Mouse (Mus musculus): ENCODE results near the gene Fnbp1. TPM values are rescaled to one million over a fixed set of nuclear protein-coding genes. Genes with fewer than 3 reads are reported as not detected.

Fnbp1 gene
- polyA plus RNA-seq, 1 experiment from 2014 or later: 33.2 TPM

DNA sequence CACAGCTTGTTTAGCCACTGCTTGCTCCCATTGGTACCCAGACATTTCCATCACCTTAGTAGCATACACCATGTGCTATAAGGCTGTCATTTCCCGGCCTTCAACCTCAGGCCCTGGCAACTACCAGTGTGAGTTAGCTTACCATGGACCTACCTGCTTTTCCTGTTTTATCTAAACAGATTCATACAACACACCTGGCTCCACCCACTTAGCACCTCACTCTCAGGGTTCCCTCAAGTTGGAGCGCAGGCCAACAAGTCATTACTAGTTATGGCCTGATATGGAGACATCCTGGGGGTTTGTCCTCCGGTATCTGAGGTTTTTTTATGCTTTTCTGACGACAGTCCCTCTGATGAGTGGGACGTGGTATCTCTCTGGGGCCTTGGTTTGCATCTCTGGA is 18.3 kb downstream of the Fnbp1 start:
- ATAC-seq: no peak
- 89% methylated on average over 5 of the region's 5 CpGs for WGBS

DNA sequence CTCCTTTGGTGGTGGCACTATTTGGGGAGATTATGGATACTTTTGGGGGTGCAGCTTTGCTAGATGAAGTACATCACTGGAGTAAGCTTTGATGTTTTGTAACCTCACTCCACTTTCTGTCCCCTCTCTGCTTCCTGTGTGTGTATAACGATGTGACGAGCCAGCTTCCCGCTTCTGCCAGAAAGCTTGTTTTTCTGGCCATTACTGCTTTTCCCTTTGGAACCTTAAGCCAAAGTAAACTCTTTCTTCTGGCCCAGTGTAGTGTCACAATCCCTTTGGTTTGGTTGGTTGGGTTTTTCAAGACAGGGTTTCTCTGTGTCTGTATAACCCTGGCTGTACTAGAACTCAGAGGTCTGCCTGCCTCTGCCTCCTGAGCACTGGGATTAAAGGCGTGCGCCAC is 19.0 kb downstream of the Fnbp1 start:
- Histone ChIP-seq H3K27me3 (ENCODE audit: control insufficient read depth, insufficient read depth, low read depth, low read length) (no peaks in the 10 kb centered on the region), H3K4me2 (ENCODE audit: low read length) (no peak overlapping the region), H3K4me1 (ENCODE audit: control insufficient read depth, insufficient read depth, low read length) (peaks cover 3% of the 10 kb centered on the region; the same call in 1 of the 2 replicates), H3K36me3 (ENCODE audit: control insufficient read depth, insufficient read depth, low read length) (no peaks in the 10 kb centered on the region), H3K9ac (ENCODE audit: low read depth, low read length) (no peak overlapping the region), H3K4me3 (ENCODE audit: low read depth, low read length) (no peak overlapping the region), H3K27ac (ENCODE audit: low read length) (no peak overlapping the region), H3K9me3 (replicated peaks; ENCODE audit: control insufficient read depth, low read length, poor library complexity, severe bottlenecking) (no peaks in the 10 kb centered on the region)
- ATAC-seq: no peak
- 87% methylated on average over 5 of the region's 5 CpGs for WGBS

More for the DNA sequence above, 18.3 kb downstream of the Fnbp1 start:
- no peak overlapping the region for H3K9ac ChIP-seq (ENCODE audit: low read depth, low read length)
- H3K4me2 ChIP-seq (ENCODE audit: low read length): no peak overlapping the region
- H3K9me3 ChIP-seq (replicated peaks; ENCODE audit: control insufficient read depth, low read length, poor library complexity, severe bottlenecking): no peaks in the 10 kb centered on the region
- H3K36me3 ChIP-seq (ENCODE audit: control insufficient read depth, insufficient read depth, low read length): no peaks in the 10 kb centered on the region
- no peak overlapping the region for H3K4me3 ChIP-seq (ENCODE audit: low read depth, low read length)
- no peaks in the 10 kb centered on the region for H3K27me3 ChIP-seq (ENCODE audit: control insufficient read depth, insufficient read depth, low read depth, low read length)
- H3K4me1 ChIP-seq (ENCODE audit: control insufficient read depth, insufficient read depth, low read length): peaks cover 4% of the 10 kb centered on the region; the same call in 1 of the 2 replicates
- no peak overlapping the region for H3K27ac ChIP-seq (ENCODE audit: low read length)

DNA sequence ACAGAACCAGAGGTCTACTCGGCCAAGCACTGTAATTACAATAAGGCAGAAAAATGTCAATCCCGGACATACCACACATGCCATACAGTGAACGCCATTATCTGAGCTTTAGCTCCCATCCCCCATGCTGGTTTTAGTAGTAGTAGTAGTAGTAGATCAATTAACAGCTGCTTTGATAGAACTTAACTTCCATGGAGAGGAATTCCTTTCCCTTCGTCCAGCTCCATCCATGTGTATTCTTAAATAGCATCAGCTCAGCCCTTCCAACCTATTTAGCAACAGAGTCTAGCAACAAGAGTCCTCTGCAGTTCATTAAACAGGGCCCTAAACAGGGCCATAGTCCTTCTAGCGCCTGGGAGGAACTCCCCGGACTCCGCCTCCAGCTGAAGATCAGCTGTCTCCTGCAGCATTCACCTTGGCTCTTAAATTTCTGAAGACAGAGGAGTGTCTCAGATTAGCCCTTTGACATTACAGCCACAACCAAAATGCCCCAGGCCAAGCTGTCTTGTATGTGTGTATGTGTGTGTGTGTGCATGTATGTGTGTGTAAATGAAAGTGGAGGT is 20.6 kb downstream of the Fnbp1 start:
- no peak overlapping the region for H3K27ac ChIP-seq (ENCODE audit: low read length)
- H3K27me3 ChIP-seq (ENCODE audit: control insufficient read depth, insufficient read depth, low read depth, low read length): no peaks in the 10 kb centered on the region
- peaks cover 2% of the 10 kb centered on the region; the same call in 1 of the 2 replicates for H3K4me1 ChIP-seq (ENCODE audit: control insufficient read depth, insufficient read depth, low read length)
- ATAC-seq: no peak
- H3K36me3 ChIP-seq (ENCODE audit: control insufficient read depth, insufficient read depth, low read length): no peaks in the 10 kb centered on the region
- 80% methylated on average over 7 of the region's 7 CpGs for WGBS
- H3K9ac ChIP-seq (ENCODE audit: low read depth, low read length): no peak overlapping the region
- no peak overlapping the region for H3K4me2 ChIP-seq (ENCODE audit: low read length)
- no peaks in the 10 kb centered on the region for H3K9me3 ChIP-seq (replicated peaks; ENCODE audit: control insufficient read depth, low read length, poor library complexity, severe bottlenecking)
- H3K4me3 ChIP-seq (ENCODE audit: low read depth, low read length): no peak overlapping the region

DNA sequence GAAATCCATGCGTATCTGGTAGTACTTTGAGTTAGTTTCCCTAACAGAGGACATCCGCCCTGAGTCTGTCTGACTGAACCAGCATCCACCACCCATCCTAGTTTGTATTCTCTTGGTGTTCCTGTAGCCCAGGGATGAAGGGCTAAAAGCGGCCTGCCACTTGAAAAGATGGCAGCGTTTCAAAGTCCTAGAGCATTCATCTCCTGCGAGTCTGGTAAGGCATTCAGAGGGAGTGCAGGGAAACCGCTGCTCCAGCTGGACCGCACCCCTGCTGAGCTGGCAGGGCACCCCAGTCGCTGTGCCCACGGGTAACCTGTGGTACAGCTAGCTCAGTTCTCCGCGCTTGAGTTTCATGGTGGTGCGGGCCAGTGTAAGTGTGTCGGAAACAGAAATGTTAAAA is 22.0 kb downstream of the Fnbp1 start:
- H3K9ac ChIP-seq (ENCODE audit: low read depth, low read length): no peak overlapping the region
- H3K27ac ChIP-seq (ENCODE audit: low read length): peak overlapping the region; percentile 62; the same call in 1 of the 2 replicates
- H3K27me3 ChIP-seq (ENCODE audit: control insufficient read depth, insufficient read depth, low read depth, low read length): no peaks in the 10 kb centered on the region
- peaks cover 2% of the 10 kb centered on the region; the same call in 1 of the 2 replicates for H3K4me1 ChIP-seq (ENCODE audit: control insufficient read depth, insufficient read depth, low read length)
- no peak overlapping the region for H3K4me3 ChIP-seq (ENCODE audit: low read depth, low read length)
- peak; percentile 60; the same call in 1 of the 2 replicates for ATAC-seq
- H3K4me2 ChIP-seq (ENCODE audit: low read length): no peak overlapping the region
- WGBS: 53% methylated on average over 13 of the region's 13 CpGs
- no peaks in the 10 kb centered on the region for H3K36me3 ChIP-seq (ENCODE audit: control insufficient read depth, insufficient read depth, low read length)
- H3K9me3 ChIP-seq (replicated peaks; ENCODE audit: control insufficient read depth, low read length, poor library complexity, severe bottlenecking): no peaks in the 10 kb centered on the region

DNA sequence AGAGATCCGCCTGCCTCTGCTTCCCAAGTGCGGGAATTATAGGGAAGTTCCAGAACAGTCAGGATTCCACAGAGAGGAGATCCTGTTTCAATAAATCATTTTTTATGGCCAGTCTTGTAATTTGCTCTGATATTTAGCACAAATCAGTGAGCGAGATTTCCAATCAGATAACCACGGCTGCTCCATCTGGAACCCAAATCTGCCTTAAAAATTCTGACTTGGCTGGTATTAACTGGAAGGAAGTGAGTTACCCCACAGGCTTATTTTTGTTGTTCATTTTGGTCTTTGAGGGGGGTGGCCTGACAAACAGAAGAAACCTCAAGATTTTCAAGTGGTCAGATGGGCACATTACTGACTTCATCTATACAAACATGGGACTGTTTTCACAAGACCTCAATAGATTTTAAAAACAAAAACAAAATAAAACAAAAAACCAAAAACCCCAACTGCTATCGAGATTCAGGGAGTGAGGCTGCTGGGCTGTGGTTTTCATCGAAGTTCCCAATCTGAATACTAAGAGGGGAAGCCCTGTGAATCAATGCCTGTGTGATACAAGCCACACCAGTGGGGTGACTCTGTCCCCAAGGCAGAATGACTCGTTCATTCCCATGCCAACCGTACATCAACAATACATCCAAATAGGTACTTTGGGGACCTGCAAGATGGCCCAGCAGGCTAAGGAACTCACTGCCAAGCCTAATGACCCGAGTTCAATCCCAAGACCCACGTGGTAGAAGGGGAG is 23.0 kb downstream of the Fnbp1 start:
- H3K4me2 ChIP-seq (ENCODE audit: low read length): no peak overlapping the region
- 0 out of 2 replicates have a peak, but pooled peaks have one; percentile 21 for ATAC-seq

DNA sequence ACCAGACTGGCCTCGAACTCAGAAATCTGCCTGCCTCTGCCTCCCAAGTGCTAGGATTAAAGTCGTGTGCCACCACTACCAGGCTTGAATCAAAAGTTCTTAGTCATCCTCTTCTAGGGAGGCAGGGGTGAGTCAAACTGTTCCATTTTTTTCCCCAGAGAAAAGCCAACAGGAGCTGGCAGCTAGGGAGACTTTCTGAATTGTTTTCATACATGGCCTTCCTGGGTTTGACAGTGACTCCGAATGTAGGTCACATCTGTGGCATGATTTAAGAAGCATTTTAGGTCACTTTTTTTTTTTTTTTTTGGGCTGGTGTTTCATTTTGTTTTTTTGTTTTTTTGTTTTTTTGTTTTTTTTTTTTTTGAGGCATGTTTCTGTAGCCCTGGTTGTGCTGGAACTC is 23.6 kb downstream of the Fnbp1 start:
- Histone ChIP-seq H3K4me1 (ENCODE audit: control insufficient read depth, insufficient read depth, low read length) (peaks cover 2% of the 10 kb centered on the region; the same call in 1 of the 2 replicates), H3K9ac (ENCODE audit: low read depth, low read length) (no peak overlapping the region), H3K4me3 (ENCODE audit: low read depth, low read length) (no peak overlapping the region), H3K36me3 (ENCODE audit: control insufficient read depth, insufficient read depth, low read length) (no peaks in the 10 kb centered on the region), H3K4me2 (ENCODE audit: low read length) (no peak overlapping the region), H3K27me3 (ENCODE audit: control insufficient read depth, insufficient read depth, low read depth, low read length) (no peaks in the 10 kb centered on the region), H3K27ac (ENCODE audit: low read length) (no peak overlapping the region), H3K9me3 (replicated peaks; ENCODE audit: control insufficient read depth, low read length, poor library complexity, severe bottlenecking) (no peaks in the 10 kb centered on the region)
- 87% methylated on average over 3 of the region's 3 CpGs for WGBS
- ATAC-seq: no peak

More for the DNA sequence above, 23.0 kb downstream of the Fnbp1 start:
- no peaks in the 10 kb centered on the region for H3K27me3 ChIP-seq (ENCODE audit: control insufficient read depth, insufficient read depth, low read depth, low read length)
- no peaks in the 10 kb centered on the region for H3K36me3 ChIP-seq (ENCODE audit: control insufficient read depth, insufficient read depth, low read length)
- peak overlapping the region; percentile 62; the same call in 1 of the 2 replicates for H3K27ac ChIP-seq (ENCODE audit: low read length)
- H3K4me3 ChIP-seq (ENCODE audit: low read depth, low read length): no peak overlapping the region
- 86% methylated on average over 10 of the region's 10 CpGs for WGBS
- H3K9ac ChIP-seq (ENCODE audit: low read depth, low read length): no peak overlapping the region
- no peaks in the 10 kb centered on the region for H3K9me3 ChIP-seq (replicated peaks; ENCODE audit: control insufficient read depth, low read length, poor library complexity, severe bottlenecking)
- peaks cover 2% of the 10 kb centered on the region; the same call in 1 of the 2 replicates for H3K4me1 ChIP-seq (ENCODE audit: control insufficient read depth, insufficient read depth, low read length)

DNA sequence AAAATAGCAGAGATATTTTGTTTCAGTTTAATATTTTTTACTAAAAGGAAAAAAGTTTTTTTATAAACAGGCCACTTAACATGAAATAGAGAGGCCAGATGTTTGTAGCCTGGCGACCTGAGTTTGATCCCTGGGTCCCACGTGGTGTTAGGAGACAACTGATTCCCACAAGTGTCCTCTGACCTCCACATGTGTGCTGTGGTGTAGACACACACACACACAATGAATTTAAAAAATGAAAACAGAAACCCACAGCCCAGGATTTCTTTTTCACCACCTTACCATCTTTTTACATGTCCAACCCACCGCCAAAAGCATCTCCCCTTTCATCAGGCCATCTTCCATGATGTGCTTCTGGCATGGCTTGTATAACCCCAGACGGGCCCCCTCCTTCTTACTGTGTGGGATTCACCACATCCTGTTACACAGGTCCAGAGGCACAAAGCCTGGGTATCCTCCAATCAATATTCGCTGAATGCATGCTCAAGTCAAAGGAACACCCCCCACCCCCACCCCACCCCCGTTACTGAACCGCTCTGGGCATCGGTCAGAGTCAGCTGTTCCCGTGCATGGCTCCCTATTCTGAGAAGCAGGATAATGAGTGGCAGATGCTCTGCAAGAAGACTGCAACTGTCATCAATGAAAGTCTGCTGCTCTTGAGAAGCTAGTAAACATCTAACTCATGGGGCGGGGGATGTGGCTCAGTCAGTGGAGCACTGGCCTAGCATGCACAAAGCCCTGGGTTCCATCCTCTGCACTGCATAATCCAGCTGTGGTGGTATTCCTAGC is 25.7 kb downstream of the Fnbp1 start:
- Histone ChIP-seq H3K36me3 (ENCODE audit: control insufficient read depth, insufficient read depth, low read length) (no peaks in the 10 kb centered on the region), H3K4me1 (ENCODE audit: control insufficient read depth, insufficient read depth, low read length) (peaks cover 2% of the 10 kb centered on the region; the same call in 1 of the 2 replicates), H3K27ac (ENCODE audit: low read length) (no peak overlapping the region), H3K4me3 (ENCODE audit: low read depth, low read length) (no peak overlapping the region), H3K9ac (ENCODE audit: low read depth, low read length) (no peak overlapping the region), H3K27me3 (ENCODE audit: control insufficient read depth, insufficient read depth, low read depth, low read length) (no peaks in the 10 kb centered on the region), H3K4me2 (ENCODE audit: low read length) (no peak overlapping the region), H3K9me3 (replicated peaks; ENCODE audit: control insufficient read depth, low read length, poor library complexity, severe bottlenecking) (no peaks in the 10 kb centered on the region)
- 69% methylated on average over 10 of the region's 10 CpGs for WGBS
- ATAC-seq: peak; percentile 21; the same call in 1 of the 2 replicates

DNA sequence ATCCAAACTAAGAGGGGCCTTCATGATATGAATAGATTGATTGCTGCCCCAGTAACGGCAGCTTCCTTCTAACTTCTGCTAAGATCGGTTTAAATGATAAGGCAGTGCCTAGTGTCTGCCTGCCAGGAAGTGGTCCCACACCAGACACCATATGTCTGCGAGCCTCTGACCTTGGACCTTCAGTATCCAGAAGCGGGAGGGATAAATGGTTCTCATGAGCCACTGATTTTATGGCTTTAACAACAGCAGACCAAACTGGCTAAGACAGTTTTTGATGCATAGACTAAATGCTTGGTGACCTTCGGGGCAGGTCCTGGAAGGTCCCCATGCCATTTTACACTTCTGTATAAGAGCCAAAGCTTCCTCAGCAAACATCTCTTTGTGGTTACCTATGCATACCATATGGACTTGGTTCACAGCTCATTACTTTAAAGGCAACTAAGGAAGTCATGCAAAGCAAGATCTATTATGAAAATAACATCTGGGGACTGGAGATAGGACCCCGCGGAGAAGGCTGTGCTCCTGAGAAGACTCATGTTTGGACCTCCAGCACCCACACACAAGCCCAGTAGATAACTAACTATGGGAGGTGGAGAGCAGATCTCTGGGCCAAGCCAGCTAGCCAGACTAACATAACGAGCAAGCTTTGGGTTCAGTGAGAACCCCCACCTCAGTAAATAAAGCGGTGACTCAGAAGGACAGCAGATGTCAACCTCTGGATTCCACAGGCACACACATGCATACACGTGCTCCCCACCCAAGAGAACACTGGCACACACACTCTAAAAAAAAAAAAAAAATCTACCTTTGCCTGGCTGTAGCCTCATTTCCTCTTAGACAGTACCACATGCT is 26.5 kb downstream of the Fnbp1 start:
- H3K4me1 ChIP-seq (ENCODE audit: control insufficient read depth, insufficient read depth, low read length): peaks cover 2% of the 10 kb centered on the region; the same call in 1 of the 2 replicates
- no peak overlapping the region for H3K4me2 ChIP-seq (ENCODE audit: low read length)
- no peak overlapping the region for H3K9ac ChIP-seq (ENCODE audit: low read depth, low read length)
- H3K36me3 ChIP-seq (ENCODE audit: control insufficient read depth, insufficient read depth, low read length): no peaks in the 10 kb centered on the region
- WGBS: 94% methylated on average over 10 of the region's 10 CpGs
- H3K27ac ChIP-seq (ENCODE audit: low read length): no peak overlapping the region
- ATAC-seq: no peak
- no peaks in the 10 kb centered on the region for H3K9me3 ChIP-seq (replicated peaks; ENCODE audit: control insufficient read depth, low read length, poor library complexity, severe bottlenecking)
- H3K4me3 ChIP-seq (ENCODE audit: low read depth, low read length): no peak overlapping the region
- H3K27me3 ChIP-seq (ENCODE audit: control insufficient read depth, insufficient read depth, low read depth, low read length): no peaks in the 10 kb centered on the region
